Mouse (Mus musculus) olfactory bulb, adult 2 months (tissue): ENCODE results near the gene Abi3. TPM values are rescaled to one million over a fixed set of nuclear protein-coding genes. Genes with fewer than 3 reads are reported as not detected.

Experiments
- H3K27ac ChIP-seq: fragments of 200-500 bp; 2 replicates; pipeline ENCODE4 v1.5.1; 2012; ENCODE audit warnings: low read depth, low read length; ENCODE audit not compliant: insufficient read depth
- H3K4me1 ChIP-seq: fragments of 200-500 bp; 2 replicates; pipeline ENCODE4 v1.6.1; 2012; ENCODE audit warnings: low read length; ENCODE audit not compliant: control insufficient read depth, insufficient read depth
- H3K4me3 ChIP-seq: fragments of 200-500 bp; 2 replicates; pipeline ENCODE4 v1.5.1; 2012; ENCODE audit warnings: mild to moderate bottlenecking, low read depth, low read length, moderate library complexity; ENCODE audit not compliant: insufficient read depth
- CTCF ChIP-seq: fragments of 200-500 bp; IDR thresholded peaks from 2 replicates; pipeline ENCODE4 v1.5.1; 2012; ENCODE audit warnings: low read depth, mild to moderate bottlenecking, low read length, moderate library complexity; ENCODE audit not compliant: insufficient read depth
- POLR2A ChIP-seq: fragments of 200-500 bp; IDR thresholded peaks from 2 replicates; pipeline ENCODE4 v1.6.1; 2012; ENCODE audit warnings: mild to moderate bottlenecking, low read depth, low read length, moderate library complexity; ENCODE audit not compliant: insufficient read depth
- WGBS: fragments of 180-500 bp; shearing (Covaris S2); methylation state at CpG from one replicate; pipeline ENCODE4 v1.1.7; 2018; 5-methylcytosine and 5-hydroxymethylcytosine counted together
- polyA plus RNA-seq: library from polyadenylated mRNA; stranded (reverse); fragments of >200 nt; gene quantifications from 2 replicates; pipeline ENCODE4 v1.2.4, GENCODE M21; 2012; ENCODE audit warnings: low replicate concordance; ENCODE audit not compliant: missing spikeins, insufficient read depth, insufficient read length

Gene Abi3
- polyA plus RNA-seq, 1 experiment, result not detected

DNA sequence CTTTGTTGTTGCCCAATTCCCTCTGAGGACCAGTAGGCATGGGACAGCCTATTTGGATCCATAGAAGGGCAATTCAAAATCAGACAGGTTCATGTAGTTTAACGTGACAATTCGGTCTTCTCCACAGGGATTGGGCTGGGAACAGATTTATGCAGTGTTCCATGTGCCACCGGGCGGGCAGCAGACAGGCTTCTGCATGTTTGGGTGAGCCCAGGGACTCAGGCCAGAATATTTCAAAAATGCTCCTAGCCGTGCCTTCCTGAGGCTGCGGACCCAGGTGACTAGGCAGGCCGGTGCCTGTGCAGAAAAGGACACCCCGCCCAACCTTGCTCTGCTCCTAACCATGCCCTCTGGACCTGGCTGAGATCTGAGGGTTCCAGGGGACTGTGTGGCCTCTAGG, 23.1 kb downstream of the Abi3 start:
- no peak overlapping the region for H3K4me3 ChIP-seq
- 0 out of 2 replicates have a peak, but pooled peaks cover 6% of the 10 kb centered on the region for H3K4me1 ChIP-seq
- H3K27ac ChIP-seq, result no peak overlapping the region
- WGBS, result 94% methylated on average over 8 of the region's 8 CpGs
- no peak for TF ChIP-seq POLR2A

DNA sequence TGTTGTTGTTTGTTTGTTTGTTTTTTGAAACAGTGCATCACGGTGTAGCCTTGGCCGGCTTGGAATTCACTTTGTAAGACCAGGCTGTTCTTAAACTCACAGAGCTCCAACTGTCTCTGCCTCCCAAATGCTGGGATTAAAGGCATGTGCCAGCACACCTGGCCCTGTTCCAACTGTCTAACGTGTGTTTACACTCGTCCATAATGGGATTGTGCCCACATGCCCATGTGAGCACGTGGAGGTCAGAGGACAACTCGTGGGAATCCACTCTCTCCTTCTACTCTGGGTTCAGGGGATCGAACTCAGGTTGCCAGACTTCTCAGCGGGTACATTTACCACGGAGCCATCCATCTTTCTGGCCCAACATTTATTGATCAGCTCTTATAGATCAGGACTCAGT, 26.9 kb downstream of the Abi3 start:
- Histone ChIP-seq H3K27ac (no peak overlapping the region), H3K4me1 (no peaks in the 10 kb centered on the region), H3K4me3 (no peak overlapping the region)
- TF ChIP-seq POLR2A (no peak), CTCF (no peak)
- WGBS, result 68% methylated on average over 9 of the region's 9 CpGs

DNA sequence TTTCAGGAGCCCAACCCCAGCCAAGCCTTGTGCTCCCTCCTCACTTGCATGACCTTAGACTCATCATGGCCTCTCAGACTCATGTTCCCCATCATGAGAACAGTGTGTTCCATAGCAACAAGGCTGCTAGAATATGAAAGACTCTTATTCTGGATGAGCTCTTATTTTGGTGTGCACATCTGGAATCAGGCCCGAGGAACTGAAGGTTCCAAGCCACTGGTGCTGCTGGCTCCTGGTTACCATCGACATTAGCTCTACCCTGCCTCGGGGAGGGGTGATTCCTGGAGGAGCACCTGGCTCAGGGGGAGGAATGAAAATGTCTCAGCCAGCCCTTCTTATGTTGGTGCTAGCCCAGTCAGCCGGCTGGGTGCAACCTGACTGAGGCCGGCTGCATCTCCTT, 27.4 kb downstream of the Abi3 start:
- Histone ChIP-seq H3K27ac (no peak overlapping the region), H3K4me1 (no peaks in the 10 kb centered on the region), H3K4me3 (no peak overlapping the region)
- TF ChIP-seq POLR2A (no peak), CTCF (no peak)
- 69% methylated on average over 5 of the region's 5 CpGs for WGBS

DNA sequence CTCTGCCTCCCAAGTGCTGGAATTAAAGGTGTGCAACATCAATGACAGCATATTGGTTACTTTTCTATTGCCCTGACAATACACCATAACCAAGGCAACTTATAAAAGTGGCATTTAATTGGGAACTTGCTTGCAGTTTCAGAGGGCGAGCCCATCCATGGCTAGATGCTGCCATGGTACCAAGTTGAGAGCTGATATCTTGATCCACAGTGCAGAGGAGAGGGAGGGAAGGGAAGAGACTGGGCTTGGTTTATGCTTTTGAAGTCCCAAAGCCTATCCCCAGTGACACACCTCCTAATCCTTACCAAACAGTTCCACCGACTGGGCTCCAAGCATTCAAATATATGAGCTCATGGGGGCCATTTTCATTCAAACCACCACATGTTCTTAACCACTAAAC, 28.2 kb downstream of the Abi3 start:
- WGBS, result 95% methylated on average over 2 of the region's 2 CpGs
- Histone ChIP-seq H3K27ac (no peak overlapping the region), H3K4me3 (no peak overlapping the region), H3K4me1 (no peaks in the 10 kb centered on the region)
- TF ChIP-seq POLR2A (no peak), CTCF (no peak)

DNA sequence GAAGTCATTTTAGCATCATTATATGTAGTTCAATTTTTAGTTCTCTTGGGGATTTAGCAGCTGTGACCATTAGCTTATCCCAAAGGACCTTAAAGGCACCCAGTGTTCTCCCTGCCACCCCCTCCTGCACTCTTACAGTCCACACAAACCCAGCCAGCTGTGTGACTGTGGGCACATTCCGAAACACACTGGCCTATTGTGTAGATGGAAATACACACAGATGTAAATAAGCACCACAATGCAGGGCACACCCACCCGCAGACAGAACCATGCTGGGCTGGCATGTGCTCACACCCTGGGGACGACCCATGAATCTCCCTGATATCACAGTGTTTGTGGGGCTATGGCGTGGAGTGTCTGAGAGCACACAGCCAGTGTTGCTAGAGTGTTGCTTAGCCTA, 30.1 kb downstream of the Abi3 start:
- WGBS, result 55% methylated on average over 4 of the region's 4 CpGs
- H3K27ac ChIP-seq, result no peak overlapping the region
- no peaks in the 10 kb centered on the region; the same call in 1 of the 2 replicates for H3K4me1 ChIP-seq
- no peak overlapping the region for H3K4me3 ChIP-seq
- TF ChIP-seq CTCF, result no peak
- TF ChIP-seq POLR2A, result no peak

DNA sequence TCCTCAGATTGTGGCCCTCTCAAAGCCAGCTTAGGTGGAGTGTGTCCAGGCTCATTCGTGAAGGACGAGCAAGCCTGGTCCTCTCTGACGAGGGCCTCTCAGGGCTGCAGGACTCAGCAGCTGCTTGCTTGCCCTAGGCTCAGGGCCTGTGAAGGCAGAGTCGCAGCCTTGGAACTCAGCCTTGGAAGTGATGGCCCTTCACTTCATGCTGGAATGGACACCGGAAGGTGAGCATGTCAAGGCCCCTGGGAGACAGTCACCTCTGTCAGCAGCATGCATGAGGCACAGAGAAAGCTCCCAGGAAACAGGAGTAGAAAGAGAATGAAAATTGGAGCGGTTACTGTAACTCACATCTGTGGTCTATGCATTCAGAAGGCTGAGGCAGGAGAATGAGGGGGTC, 30.5 kb downstream of the Abi3 start:
- TF ChIP-seq CTCF, result no peak
- no peak for TF ChIP-seq POLR2A
- no peak overlapping the region for H3K27ac ChIP-seq
- H3K4me3 ChIP-seq, result no peak overlapping the region
- 90% methylated on average over 6 of the region's 6 CpGs for WGBS
- H3K4me1 ChIP-seq, result no peaks in the 10 kb centered on the region; the same call in 1 of the 2 replicates

DNA sequence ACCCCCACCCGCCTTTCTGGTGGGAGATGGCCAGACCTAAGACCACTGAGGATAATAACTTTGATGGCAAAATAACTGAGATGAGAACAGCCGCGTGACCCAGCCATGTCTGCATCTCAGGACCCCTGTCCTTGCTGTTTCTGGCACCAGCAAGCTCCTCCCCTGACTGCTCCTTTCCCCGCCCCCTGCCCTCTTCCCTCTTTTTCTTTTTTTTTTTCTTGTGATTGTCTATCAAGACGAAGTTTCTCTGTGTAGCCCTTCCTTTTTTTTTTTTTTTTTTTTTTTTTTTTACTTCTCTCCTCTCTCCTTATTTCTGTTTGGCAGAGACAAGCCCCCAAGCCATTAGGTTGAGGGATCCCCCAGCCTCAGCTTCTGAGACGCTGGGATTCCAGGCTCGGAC, 31.4 kb downstream of the Abi3 start:
- WGBS, result 84% methylated on average over 7 of the region's 7 CpGs
- H3K4me1 ChIP-seq, result no peaks in the 10 kb centered on the region; the same call in 1 of the 2 replicates
- TF ChIP-seq POLR2A (no peak), CTCF (no peak)
- H3K27ac ChIP-seq, result no peak overlapping the region
- H3K4me3 ChIP-seq, result no peak overlapping the region

DNA sequence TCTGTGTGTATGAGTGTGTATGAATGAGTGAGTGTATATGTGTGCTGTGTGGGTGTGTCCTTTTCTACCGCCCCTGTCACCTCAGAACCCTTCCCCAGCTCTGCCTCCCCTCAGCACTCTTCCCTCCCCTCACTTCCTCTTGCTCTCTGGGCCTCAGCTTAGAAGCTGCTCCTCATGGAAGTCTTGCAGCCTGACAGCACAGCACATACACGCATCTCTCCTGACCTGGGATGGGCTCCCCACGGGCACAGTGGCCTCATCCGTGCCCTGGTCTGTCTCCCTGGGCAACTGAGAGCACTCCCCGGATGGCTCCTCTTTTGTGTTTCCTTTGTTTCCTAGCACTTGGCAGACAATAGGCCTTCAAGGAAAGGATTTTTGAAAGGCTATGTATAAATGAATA, 32.7 kb downstream of the Abi3 start:
- Histone ChIP-seq H3K27ac (no peak overlapping the region), H3K4me1 (peaks cover 3% of the 10 kb centered on the region; the same call in 1 of the 2 replicates), H3K4me3 (no peak overlapping the region)
- TF ChIP-seq POLR2A (no peak), CTCF (no peak)
- 42% methylated on average over 5 of the region's 5 CpGs for WGBS

DNA sequence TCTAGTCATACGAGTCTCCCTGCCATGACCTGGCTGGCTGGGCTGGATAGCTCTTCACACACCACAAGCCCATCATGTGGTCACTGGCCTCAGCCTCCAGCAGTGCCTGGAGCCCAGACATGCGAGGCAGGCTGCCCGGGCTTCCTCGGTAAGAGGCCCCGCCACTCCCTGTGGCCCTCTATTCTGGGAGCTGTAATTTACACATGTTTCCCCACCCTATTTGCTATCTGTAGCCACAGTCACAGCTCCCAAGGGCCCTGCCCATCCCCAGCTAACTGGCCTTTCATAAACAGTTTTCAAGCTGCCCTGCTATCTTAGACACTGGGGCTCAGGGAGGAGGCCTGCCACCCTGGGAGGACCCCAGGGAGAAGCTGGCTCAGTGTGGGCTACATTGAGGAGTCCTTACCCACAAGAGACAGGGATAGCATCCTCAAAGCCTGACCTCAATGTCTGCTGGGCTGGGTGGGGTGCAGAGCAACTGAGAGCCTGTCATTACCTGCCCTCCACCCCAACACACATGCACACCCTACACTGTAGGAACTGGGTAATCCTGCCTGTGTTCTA, 33.7 kb downstream of the Abi3 start:
- no peak for TF ChIP-seq POLR2A
- TF ChIP-seq CTCF, result no peak
- WGBS, result 82% methylated on average over 5 of the region's 5 CpGs
- Histone ChIP-seq H3K4me1 (peaks cover 3% of the 10 kb centered on the region; the same call in 1 of the 2 replicates), H3K4me3 (no peak overlapping the region), H3K27ac (no peak overlapping the region)

DNA sequence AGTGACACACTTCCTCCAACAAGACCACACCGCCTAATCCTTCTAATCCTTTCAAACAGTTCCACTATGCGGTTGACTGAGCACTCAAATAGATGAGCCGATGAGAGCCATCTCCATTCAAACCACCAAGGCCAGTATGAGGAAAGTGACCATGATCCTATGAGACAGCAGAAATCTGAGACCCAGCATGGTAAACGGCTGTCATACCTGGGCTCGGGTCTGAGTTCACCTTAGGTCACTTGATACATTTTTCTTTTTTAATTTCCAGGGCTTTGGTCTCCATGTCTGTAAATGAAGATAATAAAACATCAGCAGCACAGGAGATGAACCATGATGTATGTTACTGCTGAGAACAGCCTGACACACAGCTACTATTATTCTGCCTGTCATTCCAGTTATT, 34.4 kb downstream of the Abi3 start:
- peaks cover 3% of the 10 kb centered on the region; the same call in 1 of the 2 replicates for H3K4me1 ChIP-seq
- H3K4me3 ChIP-seq, result no peak overlapping the region
- TF ChIP-seq POLR2A (no peak), CTCF (no peak)
- 94% methylated on average over 5 of the region's 5 CpGs for WGBS
- H3K27ac ChIP-seq, result no peak overlapping the region
